Mouse (Mus musculus): ENCODE results near the gene Tmcc3.

DNA sequence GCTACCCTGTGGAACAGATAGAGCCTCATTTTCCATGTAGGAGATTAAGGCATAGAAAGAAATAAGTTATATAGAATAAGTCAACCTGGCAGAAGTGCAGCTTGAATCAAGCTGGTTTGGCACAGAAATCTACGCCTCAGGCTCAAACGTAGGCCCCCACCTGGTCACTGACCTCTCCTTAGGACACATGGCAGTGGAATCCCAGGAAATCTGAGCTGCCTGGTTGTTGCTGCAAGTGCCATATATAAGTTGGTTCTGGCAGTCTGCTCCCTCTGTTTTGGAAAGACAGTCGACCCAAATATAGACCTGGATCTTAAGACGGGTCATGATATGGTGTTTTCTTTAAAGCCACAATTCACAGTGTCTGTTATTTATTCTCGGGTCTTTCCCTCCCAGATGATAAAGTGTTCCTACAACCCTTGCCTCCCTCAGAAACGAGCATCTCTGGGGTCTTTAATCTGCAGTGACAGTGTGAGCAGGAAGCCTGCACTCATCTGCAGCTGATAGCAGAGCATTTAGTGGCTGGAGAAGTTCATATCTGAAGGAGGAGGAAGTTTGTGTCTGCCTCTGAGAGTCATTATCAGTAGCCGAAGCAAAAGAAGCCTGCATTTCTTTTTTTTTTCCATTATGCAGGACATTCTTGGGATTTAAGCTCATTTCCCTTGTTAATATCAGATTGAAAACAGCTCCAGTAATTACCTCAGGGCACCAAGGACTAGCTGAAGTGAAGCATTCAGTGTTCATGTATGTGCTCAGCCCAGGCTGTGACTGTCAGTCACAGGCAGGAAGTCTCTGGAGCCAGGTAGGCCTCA is 253.9 kb downstream of the Tmcc3 start:
- no peak for TF ChIP-seq CTCF (IDR thresholded peaks at IDR 0.05; ENCODE audit: insufficient read depth, low read depth, low read length)
- TF ChIP-seq POLR2A (IDR thresholded peaks at IDR 0.05; ENCODE audit: insufficient read depth, low read depth, low read length) = no peak
